Mouse (Mus musculus) lung, postnatal 0 days (tissue): Measurements from ENCODE around the gene Ccser1.

ENCODE experiments used
- CTCF ChIP-seq: IDR thresholded peaks from 2 replicates; pipeline ENCODE4 v1.5.1; 2016; ENCODE audit warnings: antibody characterized with exemption, mild to moderate bottlenecking
- EP300 ChIP-seq: IDR thresholded peaks from 2 replicates; pipeline ENCODE4 v1.6.1; 2016; ENCODE audit warnings: antibody characterized with exemption, mild to moderate bottlenecking, control low read depth

DNA sequence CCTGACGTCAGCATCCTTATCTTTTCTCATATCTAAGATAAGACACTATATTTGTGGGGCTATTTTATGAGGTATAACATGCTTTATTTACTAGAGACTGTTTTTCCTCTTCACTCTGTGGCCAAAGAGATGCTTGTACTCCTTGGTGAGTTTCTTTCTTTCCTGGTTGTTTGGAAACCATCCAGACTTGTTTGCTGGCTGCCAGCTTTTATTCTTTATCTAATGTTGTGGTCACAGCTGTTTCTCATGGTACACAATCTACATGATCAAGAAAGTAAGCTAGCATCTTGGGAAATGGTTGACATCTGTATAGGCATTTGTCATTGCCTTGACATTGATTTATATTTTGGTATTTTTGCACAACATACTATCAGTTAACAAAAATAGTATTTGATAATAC lies 37.1 kb upstream of the Ccser1 start:
- TF ChIP-seq CTCF = no peak
- TF ChIP-seq EP300 = no peak
